Mouse (Mus musculus): ENCODE results near the gene Gm20388. TPM values are rescaled to one million over a fixed set of nuclear protein-coding genes. Genes with fewer than 3 reads are reported as not detected.

The Gm20388 gene
- total and polyA plus RNA-seq, 2 experiments from 2014 or later: 17.3 TPM; not detected in 1

GRCm38 (mm10) chr8:120318476-120318991 is 407.9 kb downstream of the Gm20388 start:
- ATAC-seq (ENCODE audit: insufficient read depth, low read depth) (no peak), DNase-seq (ENCODE audit: low spot score) (no peak)
- H3K27me3 ChIP-seq (ENCODE audit: control insufficient read depth, insufficient read depth, low read length): no peaks in the 10 kb centered on the region
- 78% methylated on average over 12 of the region's 12 CpGs for WGBS
- H3K36me3 ChIP-seq (replicated peaks; ENCODE audit: control insufficient read depth, insufficient read depth, low read length): no peaks in the 10 kb centered on the region
- no peaks in the 10 kb centered on the region for H3K9me3 ChIP-seq (replicated peaks; ENCODE audit: control insufficient read depth, low read length)
- no peak overlapping the region for H3K9ac ChIP-seq (replicated peaks; ENCODE audit: low read depth, low read length)
- TF ChIP-seq EP300 (IDR thresholded peaks at IDR 0.05; ENCODE audit: low read depth) (no peak), CTCF (IDR thresholded peaks at IDR 0.05; ENCODE audit: low read depth) (no peak)
- no peak overlapping the region for H3K27ac ChIP-seq (ENCODE audit: low read depth)
- H3K4me3 ChIP-seq (ENCODE audit: low read depth, low read length): no peak overlapping the region
- H3K4me1 ChIP-seq (ENCODE audit: control insufficient read depth, insufficient read depth): peaks cover 13% of the 10 kb centered on the region
- no peak overlapping the region for H3K4me2 ChIP-seq (ENCODE audit: low read depth, low read length)

GRCm38 (mm10) chr8:120319449-120319848 is 408.8 kb downstream of the Gm20388 start:
- Histone ChIP-seq H3K27ac (ENCODE audit: low read depth) (no peak overlapping the region), H3K36me3 (replicated peaks; ENCODE audit: control insufficient read depth, insufficient read depth, low read length) (no peaks in the 10 kb centered on the region), H3K4me1 (ENCODE audit: control insufficient read depth, insufficient read depth) (peaks cover 14% of the 10 kb centered on the region), H3K4me2 (ENCODE audit: low read depth, low read length) (no peak overlapping the region), H3K9ac (replicated peaks; ENCODE audit: low read depth, low read length) (no peak overlapping the region), H3K9me3 (replicated peaks; ENCODE audit: control insufficient read depth, low read length) (no peaks in the 10 kb centered on the region), H3K27me3 (ENCODE audit: control insufficient read depth, insufficient read depth, low read length) (no peaks in the 10 kb centered on the region), H3K4me3 (ENCODE audit: low read depth, low read length) (no peak overlapping the region)
- ATAC-seq (ENCODE audit: insufficient read depth, low read depth): peak; percentile 60
- WGBS: 16% methylated on average over 7 of the region's 7 CpGs
- peak; percentile 77 for DNase-seq (ENCODE audit: low spot score)
- TF ChIP-seq CTCF (IDR thresholded peaks at IDR 0.05; ENCODE audit: low read depth) (peak; percentile 100), EP300 (IDR thresholded peaks at IDR 0.05; ENCODE audit: low read depth) (no peak)

- no peaks in the 10 kb centered on the region for H3K36me3 ChIP-seq (replicated peaks; ENCODE audit: control insufficient read depth, insufficient read depth, low read length)
- no peaks in the 10 kb centered on the region for H3K27me3 ChIP-seq (ENCODE audit: control insufficient read depth, insufficient read depth, low read length)
- TF ChIP-seq CTCF (IDR thresholded peaks at IDR 0.05; ENCODE audit: low read depth) (no peak), EP300 (IDR thresholded peaks at IDR 0.05; ENCODE audit: low read depth) (no peak)
- H3K4me1 ChIP-seq (ENCODE audit: control insufficient read depth, insufficient read depth): peaks cover 18% of the 10 kb centered on the region
- H3K9me3 ChIP-seq (replicated peaks; ENCODE audit: control insufficient read depth, low read length): no peaks in the 10 kb centered on the region
- no peak overlapping the region for H3K4me3 ChIP-seq (ENCODE audit: low read depth, low read length)
- WGBS: 87% methylated on average over 5 of the region's 5 CpGs
- DNase-seq (ENCODE audit: low spot score): no peak
- H3K27ac ChIP-seq (ENCODE audit: low read depth): no peak overlapping the region
- no peak for ATAC-seq (ENCODE audit: insufficient read depth, low read depth)
- H3K4me2 ChIP-seq (ENCODE audit: low read depth, low read length): no peak overlapping the region
- no peak overlapping the region for H3K9ac ChIP-seq (replicated peaks; ENCODE audit: low read depth, low read length)
Measured at GRCm38 (mm10) chr8:120320146-120320545, 409.5 kb downstream of the Gm20388 start.

GRCm38 (mm10) chr8:120321724-120322123 is 411.1 kb downstream of the Gm20388 start:
- Histone ChIP-seq H3K9me3 (replicated peaks; ENCODE audit: control insufficient read depth, low read length) (no peaks in the 10 kb centered on the region), H3K4me1 (ENCODE audit: control insufficient read depth, insufficient read depth) (peaks cover 18% of the 10 kb centered on the region), H3K4me2 (ENCODE audit: low read depth, low read length) (no peak overlapping the region), H3K36me3 (replicated peaks; ENCODE audit: control insufficient read depth, insufficient read depth, low read length) (no peaks in the 10 kb centered on the region), H3K27me3 (ENCODE audit: control insufficient read depth, insufficient read depth, low read length) (no peaks in the 10 kb centered on the region), H3K4me3 (ENCODE audit: low read depth, low read length) (no peak overlapping the region), H3K9ac (replicated peaks; ENCODE audit: low read depth, low read length) (no peak overlapping the region), H3K27ac (ENCODE audit: low read depth) (no peak overlapping the region)
- ATAC-seq (ENCODE audit: insufficient read depth, low read depth): no peak
- TF ChIP-seq CTCF (IDR thresholded peaks at IDR 0.05; ENCODE audit: low read depth) (peak; percentile 63), EP300 (IDR thresholded peaks at IDR 0.05; ENCODE audit: low read depth) (no peak)
- DNase-seq (ENCODE audit: low spot score): no peak
- 57% methylated on average over 6 of the region's 6 CpGs for WGBS

GRCm38 (mm10) chr8:120322956-120323448 is 412.4 kb downstream of the Gm20388 start:
- no peaks in the 10 kb centered on the region for H3K27me3 ChIP-seq (ENCODE audit: control insufficient read depth, insufficient read depth, low read length)
- H3K4me3 ChIP-seq (ENCODE audit: low read depth, low read length): no peak overlapping the region
- DNase-seq (ENCODE audit: low spot score) (peak; percentile 74), ATAC-seq (ENCODE audit: insufficient read depth, low read depth) (peak; percentile 45)
- no peaks in the 10 kb centered on the region for H3K36me3 ChIP-seq (replicated peaks; ENCODE audit: control insufficient read depth, insufficient read depth, low read length)
- H3K27ac ChIP-seq (ENCODE audit: low read depth): peak overlapping the region; percentile 9; the same call in 1 of the 2 replicates
- H3K4me1 ChIP-seq (ENCODE audit: control insufficient read depth, insufficient read depth): peaks cover 18% of the 10 kb centered on the region
- no peak for TF ChIP-seq EP300 (IDR thresholded peaks at IDR 0.05; ENCODE audit: low read depth)
- peak; percentile 22 for TF ChIP-seq CTCF (IDR thresholded peaks at IDR 0.05; ENCODE audit: low read depth)
- peak overlapping the region; percentile 6; the same call in 1 of the 2 replicates for H3K4me2 ChIP-seq (ENCODE audit: low read depth, low read length)
- 19% methylated on average over 20 of the region's 20 CpGs for WGBS
- no peaks in the 10 kb centered on the region for H3K9me3 ChIP-seq (replicated peaks; ENCODE audit: control insufficient read depth, low read length)
- H3K9ac ChIP-seq (replicated peaks; ENCODE audit: low read depth, low read length): no peak overlapping the region

GRCm38 (mm10) chr8:120324555-120324954 is 413.9 kb downstream of the Gm20388 start:
- no peak overlapping the region for H3K27ac ChIP-seq (ENCODE audit: low read depth)
- H3K4me1 ChIP-seq (ENCODE audit: control insufficient read depth, insufficient read depth): peaks cover 17% of the 10 kb centered on the region
- TF ChIP-seq EP300 (IDR thresholded peaks at IDR 0.05; ENCODE audit: low read depth): no peak
- 0 out of 2 replicates have a peak, but pooled peaks have one; percentile 1 for TF ChIP-seq CTCF (IDR thresholded peaks at IDR 0.05; ENCODE audit: low read depth)
- H3K4me3 ChIP-seq (ENCODE audit: low read depth, low read length): no peak overlapping the region
- WGBS: 44% methylated on average over 3 of the region's 3 CpGs
- H3K9ac ChIP-seq (replicated peaks; ENCODE audit: low read depth, low read length): no peak overlapping the region
- H3K27me3 ChIP-seq (ENCODE audit: control insufficient read depth, insufficient read depth, low read length): no peaks in the 10 kb centered on the region
- no peaks in the 10 kb centered on the region for H3K9me3 ChIP-seq (replicated peaks; ENCODE audit: control insufficient read depth, low read length)
- H3K36me3 ChIP-seq (replicated peaks; ENCODE audit: control insufficient read depth, insufficient read depth, low read length): no peaks in the 10 kb centered on the region
- ATAC-seq (ENCODE audit: insufficient read depth, low read depth): no peak
- H3K4me2 ChIP-seq (ENCODE audit: low read depth, low read length): no peak overlapping the region
- DNase-seq (ENCODE audit: low spot score): no peak
